Mouse (Mus musculus): ENCODE measurements around the gene Utrn.

GRCm38 (mm10) chr10:12827778-12828177, 41.4 kb downstream of the Utrn start:
- no peak for TF ChIP-seq E2F4 (IDR thresholded peaks at IDR 0.05; ENCODE audit: insufficient read depth)
- TF ChIP-seq POLR2A (IDR thresholded peaks at IDR 0.05; ENCODE audit: insufficient read length, low read depth): no peak
- TF ChIP-seq USF1 (IDR thresholded peaks at IDR 0.05; ENCODE audit: low read depth): no peak
- no peak for TF ChIP-seq TCF3 (IDR thresholded peaks at IDR 0.05; ENCODE audit: insufficient read length, low read depth)
- TF ChIP-seq CEBPB (IDR thresholded peaks at IDR 0.05; ENCODE audit: insufficient read depth, poor library complexity, severe bottlenecking): no peak
- TF ChIP-seq MYOD1 (IDR thresholded peaks at IDR 0.05; ENCODE audit: control insufficient read depth in 1 of 3, insufficient read length in 2 of 3, low read depth in 2 of 3): no peak
- no peak for TF ChIP-seq MYOG (IDR thresholded peaks at IDR 0.05; ENCODE audit: control insufficient read depth in 1 of 3, insufficient read depth in 1 of 3, insufficient read length in 2 of 3, low read depth in 2 of 3)
- no peak for TF ChIP-seq MAX (IDR thresholded peaks at IDR 0.05; ENCODE audit: low read depth)
- no peak for TF ChIP-seq TCF12 (IDR thresholded peaks at IDR 0.05; ENCODE audit: insufficient read depth, poor library complexity, severe bottlenecking)
- TF ChIP-seq REST (IDR thresholded peaks at IDR 0.05; ENCODE audit: insufficient read depth, insufficient read length): no peak
- no peak for TF ChIP-seq POLR2AphosphoS2 (IDR thresholded peaks at IDR 0.05; ENCODE audit: insufficient read length, low read depth)

Data from myocyte (in vitro differentiated cells).